Mouse (Mus musculus) liver, postnatal 0 days (tissue): ENCODE measurements around the gene Gnl1. TPM values are rescaled to one million over a fixed set of nuclear protein-coding genes. Genes with fewer than 3 reads are reported as not detected.
"Not testable (repeated sequence)": the region's sequence is repeated elsewhere in the genome, so short reads cannot be mapped to it uniquely, and the experiment has no call there.

Experiments used
- ATAC-seq: fragments of 200-750 bp; cut with Nextera tagmentation; 2 replicates; pipeline ENCODE4 v1.8.0; 2017; ENCODE audit warnings: mild to moderate bottlenecking, moderate library complexity
- DNase-seq: peaks from one replicate; pipeline ENCODE4 v3.0.0-alpha.2; 2016
- H3K27ac ChIP-seq: fragments of 300-500 bp; sonication (generic); 2 replicates; pipeline ENCODE4 v1.5.1; 2014; ENCODE audit warnings: antibody characterized with exemption, moderate library complexity, mild to moderate bottlenecking, low read depth
- H3K27me3 ChIP-seq: fragments of 300-500 bp; sonication (generic); 2 replicates; pipeline ENCODE4 v1.6.1; 2014; ENCODE audit warnings: low read length, control low read depth, mixed read lengths; ENCODE audit not compliant: insufficient read depth
- H3K36me3 ChIP-seq: fragments of 300-500 bp; sonication (generic); replicated peaks from 2 replicates; pipeline ENCODE4 v1.6.1; 2014; ENCODE audit warnings: mild to moderate bottlenecking, control low read depth, low read length, moderate library complexity, mixed read lengths; ENCODE audit not compliant: insufficient read depth
- H3K4me1 ChIP-seq: fragments of 300-500 bp; sonication (generic); 2 replicates; pipeline ENCODE4 v1.6.1; 2014; ENCODE audit warnings: antibody characterized with exemption, mild to moderate bottlenecking, control low read depth; ENCODE audit not compliant: insufficient read depth
- H3K4me2 ChIP-seq: fragments of 300-500 bp; sonication (generic); 2 replicates; pipeline ENCODE4 v1.6.1; 2014; ENCODE audit warnings: low read depth, mild to moderate bottlenecking, low read length, moderate library complexity, mixed read lengths
- H3K4me3 ChIP-seq: fragments of 300-500 bp; sonication (generic); 2 replicates; pipeline ENCODE4 v1.5.1; 2014; ENCODE audit warnings: low read depth, low read length
- H3K9ac ChIP-seq: fragments of 300-500 bp; sonication (generic); replicated peaks from 2 replicates; pipeline ENCODE4 v1.6.1; 2014; ENCODE audit warnings: mild to moderate bottlenecking, moderate library complexity
- H3K9me3 ChIP-seq: fragments of 300-500 bp; sonication (generic); 2 replicates; pipeline ENCODE4 v1.6.1; 2016; ENCODE audit warnings: mild to moderate bottlenecking, control low read depth, low read length, mixed read lengths
- CTCF ChIP-seq: sonication (generic); IDR thresholded peaks from 2 replicates; pipeline ENCODE4 v1.5.1; 2016; ENCODE audit warnings: antibody characterized with exemption, low read depth
- WGBS: fragments of 180-500 bp; shearing (Covaris S2); extraction: QIAGEN DNeasy Blood & Tissue Kit; methylation state at CpG from one replicate; pipeline ENCODE4 v1.1.7; 2014; ENCODE audit not compliant: insufficient replicate concordance; 5-methylcytosine and 5-hydroxymethylcytosine counted together
- microRNA counts: library from miRNA; unstranded; fragments of <30 nt; microRNA quantifications from one replicate; lab custom pipeline; 2015
- microRNA-seq: library from miRNA; unstranded; fragments of <30 nt; microRNA quantifications from one replicate; pipeline ENCODE4, GENCODE M21; 2016
- polyA plus RNA-seq: library from polyadenylated mRNA; unstranded; fragments of >200 nt; fragmentation: Nextera tagmentation; extraction: Ambion mirVana; gene quantifications from 2 replicates; pipeline ENCODE4 v1.2.1, GENCODE M21; 2015

Gene Gnl1
- polyA plus RNA-seq, 1 experiment from 2014 or later = 10.8 TPM

DNA sequence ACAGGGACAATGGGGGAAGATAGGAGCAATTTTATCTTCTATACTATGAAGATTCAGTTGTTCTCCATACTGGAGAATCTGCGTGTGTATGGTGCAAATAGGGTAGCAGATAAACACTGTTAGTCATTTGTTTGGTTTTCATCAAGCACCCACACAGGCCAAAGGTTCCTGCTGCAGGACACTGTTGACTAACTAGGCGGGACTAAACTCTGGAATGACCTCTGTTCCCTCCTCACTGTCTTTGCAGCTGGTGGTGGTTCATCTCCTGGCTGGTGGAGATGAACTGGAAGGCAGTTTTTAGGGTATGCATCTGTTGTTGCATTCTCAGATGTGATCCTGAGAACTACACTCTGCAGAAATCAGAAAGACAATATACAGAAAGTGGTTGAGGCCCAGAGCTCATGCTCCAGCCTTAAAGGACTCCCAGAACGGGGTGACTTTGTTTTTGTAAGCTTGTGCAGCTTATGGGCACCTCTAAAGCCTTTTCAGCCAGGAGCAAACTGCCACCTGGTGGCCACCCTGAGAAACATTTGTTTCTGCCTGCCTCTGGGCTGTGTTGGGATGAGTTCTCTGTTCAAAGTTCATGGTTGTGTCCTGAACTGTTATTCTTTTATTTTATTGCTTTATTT, 55.5 kb downstream of the Gnl1 start:
- not testable (repeated sequence) for H3K36me3 ChIP-seq, H3K4me2 ChIP-seq, H3K9me3 ChIP-seq, H3K4me3 ChIP-seq, H3K9ac ChIP-seq, H3K27me3 ChIP-seq
- peak; percentile 76 for TF ChIP-seq CTCF
- 31% methylated on average over 3 of the region's 3 CpGs for WGBS
- Histone ChIP-seq H3K27ac (peak overlapping the region; percentile 78), H3K4me1 (peaks cover 14% of the 10 kb centered on the region)
- peak; percentile 63 for DNase-seq
- peak; percentile 83 for ATAC-seq

DNA sequence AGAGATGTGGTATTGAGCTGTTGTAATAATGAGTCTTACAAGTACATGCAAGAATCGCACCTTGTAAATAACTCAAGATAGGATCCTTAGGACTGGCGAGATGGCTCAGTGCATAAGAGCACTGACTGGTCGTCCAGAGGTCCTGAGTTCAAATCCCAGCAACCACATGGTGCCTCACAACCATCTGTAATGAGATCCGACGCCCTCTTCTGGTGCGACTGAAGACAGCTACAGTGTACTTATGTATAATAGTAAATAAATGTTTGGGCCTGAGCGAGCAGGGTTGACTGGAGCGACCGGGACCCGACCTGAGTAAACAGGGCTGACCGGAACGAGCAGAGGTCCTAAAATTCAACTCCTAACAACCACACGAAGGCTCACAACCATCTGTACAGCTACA, 56.5 kb downstream of the Gnl1 start:
- not testable (repeated sequence) for H3K27me3 ChIP-seq, H3K36me3 ChIP-seq, ATAC-seq, H3K9me3 ChIP-seq, H3K4me1 ChIP-seq, DNase-seq, H3K4me2 ChIP-seq, H3K4me3 ChIP-seq, H3K9ac ChIP-seq
- 77% methylated on average over 13 of the region's 13 CpGs for WGBS
- peak overlapping the region; percentile 78 for H3K27ac ChIP-seq
- peak; percentile 21; the same call in 1 of the 2 replicates for TF ChIP-seq CTCF

MicroRNA genes within 50 kb of the gene (microRNA counts, 519-probe panel; counts per million panel counts)
- microRNA mmu-miR-877 (lab: Ali Mortazavi, UCI) = not detected

Small RNAs within 50 kb of the gene (microRNA-seq; reads per million reads assigned to microRNA genes)
- gene Mir877 = 37.7 reads per million, percentile 33 among the genes with 10 or more reads in this experiment

Other genes starting within 250 kb of the Gnl1 start
- 15.4 and 18.6 TPM in 2 replicates for gene Ier3, start 158.2 kb upstream of the Gnl1 start, polyA plus RNA-seq
- 25.9 and 31.3 TPM in 2 replicates for gene Flot1, start 156.6 kb upstream of the Gnl1 start, polyA plus RNA-seq
- 198 and 213 TPM in 2 replicates for gene Tubb5, start 141.5 kb upstream of the Gnl1 start, polyA plus RNA-seq
- 2.5 and 3.3 TPM in 2 replicates for gene Mdc1, start 138.3 kb upstream of the Gnl1 start, polyA plus RNA-seq
- gene Nrm, start 118.5 kb upstream of the Gnl1 start, polyA plus RNA-seq = 15.5 and 15.8 TPM in 2 replicates
- 14.1 and 15.3 TPM in 2 replicates for gene Ppp1r18, start 114.3 kb upstream of the Gnl1 start, polyA plus RNA-seq
- gene Dhx16, start 100.0 kb upstream of the Gnl1 start, polyA plus RNA-seq = 14.3 and 15.6 TPM in 2 replicates
- 15.6 and 16.9 TPM in 2 replicates for gene 2310061I04Rik, start 82.4 kb upstream of the Gnl1 start, polyA plus RNA-seq
- gene Atat1, start 69.8 kb upstream of the Gnl1 start, polyA plus RNA-seq = 3.4 and 4.8 TPM in 2 replicates
- gene Mrps18b, start 63.5 kb upstream of the Gnl1 start, polyA plus RNA-seq = 81.2 and 82.4 TPM in 2 replicates
- 10.0 and 15.9 TPM in 2 replicates for gene Ppp1r10, start 63.4 kb upstream of the Gnl1 start, polyA plus RNA-seq
- gene Abcf1, start 10.1 kb upstream of the Gnl1 start, polyA plus RNA-seq = 37.8 and 47.7 TPM in 2 replicates
- 6.1 and 6.3 TPM in 2 replicates for gene Prr3, start 385 bp downstream of the Gnl1 start, polyA plus RNA-seq
- 4.6 and 5.4 TPM in 2 replicates for gene H2-T24, start 40.7 kb downstream of the Gnl1 start, polyA plus RNA-seq
- 113 and 120 TPM in 2 replicates for gene H2-T23, start 53.0 kb downstream of the Gnl1 start, polyA plus RNA-seq
- 16.2 and 17.1 TPM in 2 replicates for gene H2-T22, start 62.9 kb downstream of the Gnl1 start, polyA plus RNA-seq
- gene Gm6034, start 63.1 kb downstream of the Gnl1 start, polyA plus RNA-seq = not detected in 2 replicates
- 0.12 TPM in 1 of 2 replicates, not detected in the other for gene Gm11127, start 78.5 kb downstream of the Gnl1 start, polyA plus RNA-seq
- not detected in 2 replicates for gene Gm19684, start 141.8 kb downstream of the Gnl1 start, polyA plus RNA-seq
- gene Gm7030, start 149.6 kb downstream of the Gnl1 start, polyA plus RNA-seq = not detected in 2 replicates
- gene Gm8909, start 188.7 kb downstream of the Gnl1 start, polyA plus RNA-seq = not detected in 2 replicates
- gene H2-T3, start 210.4 kb downstream of the Gnl1 start, polyA plus RNA-seq = not detected in 2 replicates